Mouse (Mus musculus) brain, embryonic 18.5 days (tissue): ENCODE measurements around the gene Dock4.

Experiments
- DNase-seq: peaks from one replicate; pipeline ENCODE4 v3.0.0-alpha.2; 2012; ENCODE audit warnings: low read depth, low spot score

Dock4 gene

DNA sequence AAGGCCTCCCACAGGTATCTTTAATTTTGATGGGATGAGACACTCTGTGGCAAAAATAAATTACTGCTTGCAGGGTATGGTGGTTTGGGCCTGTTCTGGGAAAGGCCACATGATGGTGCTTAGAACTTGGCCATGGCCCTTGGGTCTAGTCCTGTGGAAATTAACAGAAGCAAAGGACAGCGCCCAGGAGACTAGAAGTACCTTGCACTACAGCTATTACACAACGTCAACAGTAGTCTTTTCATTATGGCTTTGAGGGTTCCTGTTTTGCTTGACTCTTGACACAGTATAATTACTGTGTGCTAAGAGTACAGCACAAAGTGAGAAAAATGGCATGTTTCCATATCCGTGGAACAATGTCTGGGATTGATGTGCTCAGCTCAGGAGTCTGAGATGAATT lies 300.3 kb downstream of the Dock4 start:
- no peak for DNase-seq

DNA sequence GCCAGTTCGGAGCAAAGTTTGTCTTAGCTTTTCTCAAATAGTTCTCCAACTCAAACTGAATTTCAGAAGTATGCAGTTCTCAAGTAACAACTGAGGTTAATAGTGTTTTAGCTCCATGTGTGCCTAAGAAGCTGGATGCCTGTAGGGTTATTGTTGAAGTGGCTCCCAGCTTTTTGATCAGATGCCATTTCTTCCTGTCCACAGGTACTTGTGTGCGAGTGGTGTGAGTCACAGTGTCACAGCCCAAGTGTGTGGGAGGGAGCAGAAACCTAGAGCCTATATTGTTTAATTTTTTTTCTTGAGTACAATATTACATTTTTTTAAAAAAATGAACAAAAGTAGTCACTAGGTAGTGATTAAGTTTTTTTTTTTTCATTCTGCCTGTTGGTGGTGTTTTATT lies 313.5 kb downstream of the Dock4 start:
- no peak for DNase-seq

DNA sequence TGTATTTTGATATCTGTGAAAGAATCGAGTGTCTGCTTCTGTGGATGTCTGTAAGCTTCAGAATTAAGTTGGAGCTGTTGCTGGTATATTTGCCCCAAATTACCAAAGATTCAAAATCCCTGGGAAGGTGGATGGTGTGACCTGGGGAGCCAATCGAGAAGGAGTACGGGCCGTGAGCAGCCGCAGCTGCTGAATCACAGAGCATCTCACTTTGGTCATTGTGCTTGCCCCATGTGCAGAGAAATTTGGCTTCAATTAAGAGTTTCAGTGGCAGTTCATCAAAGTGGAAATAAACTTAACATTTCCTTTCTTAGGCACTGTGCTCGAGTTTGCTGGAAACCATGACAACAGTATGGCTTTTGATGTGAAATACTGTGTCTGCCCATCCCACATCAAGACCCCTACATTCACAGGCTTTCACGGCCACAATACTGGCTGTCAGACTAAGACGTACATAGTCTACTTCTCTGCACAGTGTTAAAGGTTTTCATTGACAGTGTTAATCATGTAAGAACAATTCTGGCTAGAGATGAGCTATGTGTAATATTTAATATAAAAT lies 321.6 kb downstream of the Dock4 start:
- DNase-seq: no peak

DNA sequence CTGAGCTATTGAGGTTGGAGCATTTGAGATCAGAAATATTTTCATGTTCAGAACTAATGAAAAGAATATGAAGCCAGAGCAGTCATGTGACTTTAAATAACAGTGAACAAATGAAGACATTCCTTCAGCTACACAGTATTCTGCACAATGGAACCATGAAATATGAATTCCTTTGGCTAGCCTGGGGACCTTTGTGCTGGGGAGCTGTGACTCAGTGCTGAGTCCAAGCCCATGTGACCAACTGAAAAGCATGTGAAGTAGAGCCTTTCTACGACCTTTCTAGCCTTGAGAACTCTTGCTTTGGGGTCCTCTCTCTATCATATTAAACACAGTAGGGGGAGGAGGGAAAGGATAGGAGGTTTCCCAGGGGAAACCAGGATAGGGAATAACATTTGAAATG lies 327.3 kb downstream of the Dock4 start:
- DNase-seq: no peak

DNA sequence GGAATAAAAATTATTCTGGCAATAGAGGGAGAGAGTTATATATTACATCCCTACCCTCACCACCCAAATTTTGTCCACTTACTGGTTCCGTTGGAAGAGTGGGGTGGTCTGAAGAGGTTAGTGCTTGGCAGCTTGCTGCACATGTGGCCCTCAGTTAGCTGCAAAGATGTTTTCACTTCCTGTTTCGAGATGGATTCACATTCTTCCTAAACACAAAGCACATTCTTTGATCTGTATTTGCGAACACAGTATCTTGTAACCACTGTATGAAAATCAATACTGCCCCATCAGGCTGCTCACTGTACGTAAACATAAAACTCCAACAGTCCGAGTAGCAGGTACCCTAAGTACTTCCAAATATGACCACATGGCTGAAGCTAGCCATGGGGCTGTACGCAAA lies 335.8 kb downstream of the Dock4 start:
- no peak for DNase-seq

DNA sequence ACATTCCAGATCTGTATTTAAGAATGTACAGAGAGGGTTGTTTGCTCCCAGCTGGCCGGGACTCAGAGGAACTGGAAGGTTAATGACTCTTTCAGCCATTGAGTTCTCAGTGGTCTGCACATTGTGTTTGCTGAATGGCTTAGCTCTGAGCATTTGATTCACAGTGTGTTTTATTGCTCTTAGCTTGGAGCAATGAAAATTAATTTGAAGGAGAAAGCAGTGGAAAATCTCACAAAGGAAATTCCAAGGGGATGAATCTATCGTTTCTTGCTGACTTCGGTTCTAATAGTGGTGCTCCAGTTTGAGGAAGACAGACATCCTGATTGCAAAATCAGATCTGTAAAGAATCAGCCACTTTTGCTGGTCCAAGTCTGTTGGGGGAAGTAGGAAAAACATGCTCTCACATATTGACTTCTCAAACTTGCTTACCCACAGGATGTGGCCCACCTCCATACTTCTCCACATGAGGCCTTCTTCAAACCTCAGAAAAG lies 342.9 kb downstream of the Dock4 start:
- DNase-seq: no peak

DNA sequence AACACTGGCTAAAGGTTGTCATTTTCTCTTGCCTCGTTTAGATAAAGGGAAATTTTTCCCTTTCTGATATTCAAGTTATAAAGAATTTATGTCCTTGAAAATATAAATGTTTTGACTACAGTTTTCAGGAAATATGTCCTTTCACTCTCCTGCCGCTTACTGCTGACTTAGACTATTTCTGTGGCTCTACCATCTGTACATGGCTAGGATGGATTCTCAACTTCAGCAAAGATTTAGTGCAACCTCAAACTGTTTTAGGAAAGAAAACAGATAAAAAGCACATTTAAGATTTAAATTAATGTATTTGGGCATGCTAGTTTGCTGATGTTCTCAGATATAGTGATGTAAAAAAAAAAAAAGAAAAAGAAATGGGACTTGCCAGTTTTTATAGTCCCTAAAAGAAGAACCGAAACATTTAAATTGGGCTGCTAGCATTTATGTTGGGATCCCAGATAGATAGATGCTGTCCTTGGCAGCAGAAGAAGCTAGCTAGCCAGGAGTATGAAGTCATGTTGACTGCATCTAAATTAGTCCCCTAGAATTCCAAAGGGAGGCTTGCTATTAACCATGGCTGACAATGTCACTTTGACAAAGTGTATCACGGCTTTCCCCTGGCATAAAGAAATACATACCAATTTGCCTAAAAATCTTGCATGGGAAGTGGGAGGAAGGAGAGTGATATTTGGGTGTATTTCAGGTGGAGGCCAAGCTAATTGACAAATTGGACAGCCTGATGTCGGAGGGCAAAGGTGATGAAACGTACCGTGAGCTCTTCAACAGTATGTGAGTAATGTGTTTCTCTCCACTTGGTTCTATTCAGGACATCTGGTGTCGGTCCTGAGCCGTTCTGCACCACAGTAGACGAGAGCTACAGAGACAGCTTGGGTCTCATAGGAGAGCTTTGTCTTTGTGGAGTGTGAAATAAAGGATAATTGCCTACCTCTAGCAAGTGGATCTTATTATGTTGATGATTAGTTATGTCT lies 343.9 kb downstream of the Dock4 start:
- no peak for DNase-seq

DNA sequence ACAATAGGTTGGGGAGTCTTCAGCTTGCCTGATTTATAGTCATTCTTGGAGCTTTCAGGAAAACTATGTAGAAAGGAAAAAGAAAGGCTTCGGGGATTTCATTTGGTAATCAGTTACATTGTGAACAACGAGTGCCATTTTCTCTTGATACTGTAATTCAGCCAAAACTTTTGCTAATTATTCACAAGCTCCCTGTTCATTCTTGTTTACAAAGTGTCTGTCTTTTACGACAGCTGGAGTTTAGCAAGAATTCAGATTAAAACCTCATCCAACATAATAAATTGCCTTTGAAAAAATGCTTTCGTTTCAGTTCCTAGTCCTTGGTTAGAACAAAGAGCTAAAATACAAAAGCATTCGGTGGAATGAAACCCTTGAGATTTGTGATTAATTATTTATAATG lies 345.5 kb downstream of the Dock4 start:
- DNase-seq: no peak

DNA sequence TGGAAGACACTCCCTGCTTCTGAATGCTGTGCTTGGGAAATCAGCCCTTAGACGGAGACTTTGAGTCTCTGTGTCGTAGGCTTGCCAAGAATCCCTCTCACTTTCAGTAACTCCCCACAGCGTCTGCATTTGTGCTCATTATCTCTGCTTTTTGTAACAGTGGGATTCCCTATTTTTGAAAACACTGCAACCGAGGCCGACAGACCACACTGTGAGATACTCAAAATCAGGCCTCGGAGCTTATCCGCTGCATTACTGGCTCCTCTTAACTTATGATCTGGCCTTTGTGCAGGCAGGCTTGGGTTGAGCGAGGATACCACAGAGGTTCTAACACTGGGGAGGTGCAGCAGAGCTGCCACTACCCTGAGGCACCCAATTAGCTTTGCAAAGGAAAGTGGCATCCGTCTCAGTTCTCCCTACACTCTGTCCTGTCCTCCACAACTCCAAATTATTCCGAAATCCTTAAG lies 346.5 kb downstream of the Dock4 start:
- no peak for DNase-seq

DNA sequence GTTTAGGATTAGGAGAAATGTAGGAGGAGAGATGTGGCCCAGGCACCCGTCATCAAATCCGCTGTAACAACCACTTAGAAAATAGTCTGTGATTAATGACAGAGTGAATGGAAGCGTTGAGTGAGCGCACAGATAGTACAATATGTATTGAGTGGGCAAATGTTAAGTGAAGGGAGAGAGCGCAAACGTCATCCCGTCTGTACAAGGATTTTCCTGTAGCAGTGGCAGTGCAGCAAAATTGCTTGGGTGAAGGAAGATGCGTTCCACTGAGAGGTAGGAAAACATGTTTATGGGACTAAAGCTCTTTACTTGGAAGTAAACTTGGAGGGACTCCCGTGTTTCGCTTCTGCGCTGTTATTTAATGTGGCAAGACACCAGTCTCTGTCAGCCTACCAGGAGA lies 348.3 kb downstream of the Dock4 start:
- DNase-seq: no peak

DNA sequence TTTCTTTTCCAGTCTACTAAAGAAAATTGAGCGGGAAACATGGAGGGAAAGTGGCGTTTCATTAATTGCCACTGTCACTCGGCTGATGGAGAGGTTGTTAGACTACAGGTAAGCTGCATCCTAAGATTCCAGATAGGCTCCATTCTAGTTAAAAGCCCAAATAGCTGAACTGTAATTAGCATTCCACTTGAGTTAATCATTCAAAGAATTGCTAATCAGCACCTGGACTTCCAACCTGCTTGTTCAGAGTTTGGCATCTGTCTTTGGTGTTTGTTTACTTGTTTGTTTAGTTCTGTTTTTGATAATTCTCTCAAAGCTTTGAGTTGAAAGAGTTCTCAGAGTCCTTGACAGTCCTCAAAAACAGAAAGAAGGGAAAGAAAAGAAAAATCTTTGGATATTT lies 349.0 kb downstream of the Dock4 start:
- DNase-seq: no peak

DNA sequence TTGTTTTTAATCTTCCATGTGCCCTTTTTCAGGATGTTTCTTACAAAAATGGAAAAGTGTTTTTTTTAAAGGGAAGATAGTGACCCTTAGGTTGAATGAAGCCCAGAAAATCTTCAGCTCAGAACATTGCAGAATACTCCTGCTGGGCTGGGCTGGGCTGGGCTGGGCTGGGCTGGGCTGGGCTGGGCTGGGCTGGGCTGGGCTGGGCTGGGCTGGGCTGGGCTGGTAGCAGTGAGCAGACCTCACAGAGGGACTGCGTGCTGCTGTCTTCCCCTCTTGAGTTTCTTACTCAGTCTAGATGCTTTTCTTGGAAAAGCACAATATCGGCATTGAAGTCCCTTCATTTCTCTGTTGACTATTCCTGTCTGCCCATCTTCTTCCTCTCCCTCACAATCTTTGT lies 350.0 kb downstream of the Dock4 start:
- no peak for DNase-seq

DNA sequence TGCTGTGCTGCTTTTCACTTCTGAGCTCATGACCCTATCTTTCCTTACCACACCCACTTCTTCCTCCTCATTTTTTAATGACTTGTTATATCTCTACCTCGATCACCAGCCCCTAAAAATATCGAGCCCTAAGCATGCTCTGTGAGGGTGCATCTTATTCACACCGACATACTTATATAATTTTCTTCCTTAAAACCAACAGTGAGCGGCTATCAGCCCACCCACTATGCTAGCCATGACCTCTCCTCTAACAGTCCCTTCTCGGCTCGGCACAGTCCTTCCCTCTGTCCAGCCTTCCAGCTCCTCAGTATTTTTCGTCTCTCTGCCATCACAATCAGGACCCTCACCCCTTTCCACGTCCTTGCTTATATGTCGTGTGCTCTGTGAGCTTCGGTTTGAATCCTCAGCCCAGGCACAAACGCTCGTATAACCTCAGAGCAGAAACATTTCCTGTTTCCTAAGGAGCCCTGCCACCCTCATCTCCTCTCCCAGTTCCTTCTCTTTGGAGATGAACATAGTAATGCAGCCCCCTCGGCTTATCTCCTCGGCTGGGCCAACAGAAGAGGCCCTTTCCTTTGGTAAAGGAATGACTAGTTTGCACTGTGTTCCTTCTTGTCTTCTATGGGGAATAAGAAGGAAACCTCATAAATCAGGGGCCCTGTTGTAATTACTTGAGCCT lies 351.2 kb downstream of the Dock4 start:
- DNase-seq: no peak

DNA sequence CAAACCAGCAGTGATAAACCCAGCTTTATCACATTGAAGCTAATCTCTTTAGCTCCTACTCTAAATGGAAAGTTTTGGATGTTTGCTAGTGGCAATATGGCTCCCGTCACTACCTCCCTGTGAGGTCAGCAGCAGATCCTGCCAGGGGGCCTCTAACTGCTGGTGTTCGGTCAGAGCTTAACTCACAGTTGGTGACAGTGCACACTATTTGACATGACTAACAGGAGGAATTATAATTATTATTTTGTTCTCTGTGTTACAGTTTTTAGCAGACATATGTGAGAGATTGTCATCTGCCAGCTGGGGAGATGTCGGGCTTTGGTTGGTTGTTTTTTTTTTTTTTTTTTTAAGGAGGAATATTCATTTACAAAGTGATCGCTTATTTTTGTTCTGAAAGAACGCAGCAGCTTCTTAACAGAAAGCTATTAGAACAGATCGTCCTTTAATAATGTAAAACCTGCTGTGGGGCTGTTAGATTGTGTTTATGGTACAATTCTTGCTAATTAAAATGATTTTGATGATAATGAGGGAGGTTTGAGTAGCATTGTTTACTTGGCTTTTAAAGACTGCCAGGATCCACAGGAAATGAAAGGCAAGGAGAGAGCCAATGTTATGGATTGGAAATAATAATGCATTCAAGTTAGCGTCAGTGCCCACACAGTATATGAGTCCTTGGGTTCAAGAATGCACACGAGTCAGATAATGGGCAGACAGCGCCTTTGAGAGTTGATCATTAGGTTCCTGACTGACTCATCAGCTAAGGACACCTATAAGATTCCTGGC lies 352.0 kb downstream of the Dock4 start:
- no peak for DNase-seq

DNA sequence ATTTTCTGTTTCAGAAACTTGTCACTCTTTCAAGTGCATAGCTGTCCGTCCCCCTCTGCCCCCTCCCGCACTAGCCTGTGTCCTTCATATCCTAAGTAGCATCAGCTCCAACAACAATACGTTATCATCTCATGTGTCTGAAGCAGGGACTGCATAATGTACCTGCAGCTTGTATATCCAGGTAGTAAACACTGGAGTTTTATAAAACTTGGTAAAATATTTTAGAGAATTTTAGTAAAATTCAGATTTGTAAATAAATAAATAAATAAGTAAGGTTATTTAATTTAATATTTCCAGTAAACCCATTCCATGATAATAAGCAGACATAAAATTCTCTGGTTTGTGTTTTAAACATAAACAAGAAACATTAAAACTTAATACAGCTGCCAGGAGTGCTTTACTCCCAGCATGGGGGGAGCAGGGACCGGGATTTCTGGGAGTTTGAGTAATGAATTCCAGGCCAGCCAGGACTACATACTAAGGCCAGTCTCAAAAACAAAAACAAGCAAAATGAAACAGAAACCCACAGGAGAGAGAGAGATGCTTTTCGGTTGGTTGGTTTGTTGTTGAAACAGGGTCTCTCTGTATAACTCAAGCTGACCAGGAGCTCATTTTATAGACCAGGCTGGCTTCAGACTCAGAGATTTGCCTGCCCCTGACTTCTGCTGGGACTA lies 352.7 kb downstream of the Dock4 start:
- no peak for DNase-seq

DNA sequence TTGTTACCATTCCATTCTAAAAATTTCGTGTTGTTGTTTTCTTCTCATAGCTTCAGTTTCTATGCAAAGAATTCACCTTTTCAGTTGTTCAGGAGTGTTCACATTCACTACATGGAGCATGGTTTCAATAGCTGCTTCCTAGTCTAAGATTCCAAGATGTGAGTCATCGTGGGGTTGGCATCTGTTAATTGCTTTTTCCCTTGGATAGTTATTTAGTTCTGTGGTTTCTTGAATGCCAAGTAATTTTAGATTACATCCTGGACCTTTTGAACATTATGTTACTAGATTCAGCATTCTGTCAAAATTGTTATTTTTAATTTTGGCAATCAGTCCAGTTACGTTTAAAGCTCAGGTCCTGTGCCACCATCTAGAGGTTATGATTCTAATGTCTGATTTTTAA lies 355.7 kb downstream of the Dock4 start:
- no peak for DNase-seq

DNA sequence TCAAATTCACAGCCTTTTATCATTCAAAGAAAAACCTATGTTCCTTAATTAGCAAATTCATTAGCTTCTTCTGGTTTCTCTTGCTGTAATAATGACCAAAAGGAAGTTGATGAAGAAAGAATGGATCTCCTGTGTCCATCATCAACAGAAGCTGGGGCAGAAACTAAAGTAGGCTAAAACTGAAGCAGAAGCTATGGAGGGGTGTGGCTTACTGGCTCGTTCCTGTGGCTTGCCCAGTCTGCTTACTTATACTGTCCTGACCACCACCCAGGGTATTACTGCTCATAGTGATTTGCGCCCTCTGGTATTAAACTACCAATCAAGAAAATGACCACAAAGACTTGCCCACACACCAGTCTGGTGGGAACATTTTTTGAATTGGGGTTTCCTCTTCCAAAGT lies 359.5 kb downstream of the Dock4 start:
- DNase-seq: no peak

DNA sequence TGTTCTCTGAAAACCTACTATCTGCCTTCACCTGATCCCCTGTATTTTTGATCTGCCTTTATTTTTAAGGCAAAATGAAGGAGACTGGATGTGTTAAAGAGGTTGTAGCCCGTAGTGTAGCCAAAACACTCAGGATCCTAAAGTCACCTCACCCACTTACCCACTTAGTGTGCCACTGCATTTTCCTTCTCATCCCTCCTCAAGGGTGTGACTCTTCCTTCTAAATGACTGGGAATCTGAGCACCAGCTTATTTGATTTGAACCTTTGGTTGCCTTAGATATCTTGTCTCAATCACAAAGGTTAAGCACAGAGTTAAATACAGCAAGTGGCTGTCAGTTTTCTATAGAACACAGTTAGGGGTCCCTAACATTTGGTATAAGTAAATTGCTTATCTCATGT lies 362.2 kb downstream of the Dock4 start:
- DNase-seq: no peak

DNA sequence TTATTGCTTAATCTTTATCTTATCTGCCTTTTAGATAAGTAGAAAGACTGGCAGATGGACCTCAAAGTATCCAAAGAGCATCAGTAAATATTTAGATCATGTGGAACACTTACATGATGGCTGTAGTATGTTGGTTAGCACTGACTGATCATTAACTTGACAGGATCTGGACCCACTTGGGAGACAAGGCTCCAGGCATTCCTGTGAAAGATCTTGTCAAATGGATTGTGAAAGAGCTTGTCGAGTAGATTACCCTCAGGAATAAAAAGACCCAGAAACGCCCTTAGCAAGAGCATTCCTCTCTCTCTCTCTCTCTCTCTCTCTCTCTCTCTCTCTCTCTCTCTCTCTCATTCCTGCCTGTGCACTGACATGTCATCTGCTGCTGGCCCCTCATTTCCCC lies 367.7 kb downstream of the Dock4 start:
- DNase-seq: no peak

DNA sequence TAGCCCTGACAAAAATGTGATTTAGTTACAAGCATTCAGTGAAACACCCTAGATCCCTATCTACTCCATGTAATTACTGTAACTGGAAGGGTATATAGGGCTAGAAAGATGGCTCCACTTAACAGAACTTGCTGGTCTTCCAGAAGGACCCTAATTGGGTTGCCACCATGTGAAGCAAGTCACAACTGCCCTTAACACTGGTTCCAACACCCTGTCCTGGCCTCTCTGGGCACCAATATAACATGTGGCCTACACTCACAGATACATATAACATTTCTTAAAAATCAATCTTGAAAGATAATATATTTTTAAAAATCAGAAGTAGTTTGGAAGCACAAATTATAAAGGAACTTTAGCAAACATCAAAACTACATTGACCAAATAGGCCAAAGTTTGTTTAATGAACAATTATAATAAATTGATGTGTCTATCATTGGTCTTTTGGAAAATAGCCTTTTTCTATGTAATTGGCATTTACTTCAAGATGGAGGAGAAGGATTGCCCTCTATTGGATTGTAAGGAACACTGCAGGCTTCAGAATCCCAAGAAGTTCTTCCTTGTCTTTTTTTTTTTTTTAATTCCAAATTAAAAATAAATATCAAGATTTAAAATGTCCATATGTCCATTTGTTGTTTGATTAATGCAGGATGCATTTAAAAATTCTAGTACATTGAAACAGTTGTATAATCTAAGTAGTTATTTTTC lies 369.1 kb downstream of the Dock4 start:
- DNase-seq: no peak
